Mouse (Mus musculus) heart, adult 2 months (tissue): ENCODE measurements around the gene Nol6.

ENCODE experiments used
- CTCF ChIP-seq: fragments of 200-600 bp; IDR thresholded peaks from 2 replicates; pipeline ENCODE4 v1.8.1; 2022; ENCODE audit warnings: antibody characterized with exemption, mild to moderate bottlenecking, moderate library complexity
- EP300 ChIP-seq: fragments of 200-500 bp; IDR thresholded peaks from 2 replicates; pipeline ENCODE4 v1.6.1; 2011; ENCODE audit warnings: low read depth, low read length, control low read depth; ENCODE audit not compliant: insufficient read depth
- POLR2A ChIP-seq: fragments of 200-500 bp; IDR thresholded peaks from 2 replicates; pipeline ENCODE4 v1.6.1; 2011; ENCODE audit warnings: mild to moderate bottlenecking, low read depth, low read length, control low read depth; ENCODE audit not compliant: insufficient read depth

DNA sequence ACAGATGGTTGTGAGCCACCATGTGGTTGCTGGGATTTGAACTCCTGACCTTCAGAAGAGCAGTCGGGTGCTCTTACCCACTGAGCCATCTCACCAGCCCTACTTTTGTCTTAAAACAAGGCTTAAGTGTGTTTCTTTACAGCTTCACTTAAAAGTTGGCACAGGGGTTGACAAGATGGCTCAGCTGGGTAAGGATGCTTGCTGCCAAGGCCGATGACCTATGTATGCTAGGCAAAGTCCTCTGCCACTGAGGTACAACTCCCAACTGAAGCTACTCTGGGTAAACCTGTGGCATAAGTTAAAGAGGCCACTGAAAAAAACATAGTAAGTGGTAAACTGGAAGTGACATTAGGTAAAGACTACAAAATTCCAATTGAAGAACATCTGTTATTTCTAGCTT lies 18.3 kb upstream of the Nol6 start:
- TF ChIP-seq CTCF = no peak
- TF ChIP-seq POLR2A = no peak
- TF ChIP-seq EP300 = no peak
